Mouse (Mus musculus): ENCODE data around the gene Crip2. TPM values are rescaled to one million over a fixed set of nuclear protein-coding genes. Genes with fewer than 3 reads are reported as not detected.

Gene Crip2
- polyA plus RNA-seq, 1 experiment from 2014 or later, result 101 TPM

GRCm38 (mm10) chr12:113140616-113141411 is 778 bp downstream of the Crip2 start:
- ChIA-PET CTCF (interaction anchor here (0.9 to 2.0 kb wide), 2 partner anchors 10 to 21 kb away, joined by 4 to 5 read pairs; no protein-coding TSS in a partner anchor), POLR2A (interaction anchor here (1.0 to 1.3 kb wide), 2 partner anchors 10 to 15 kb away, joined by 4 read pairs; partner anchors contain the start of gene Tedc1)
- no peaks in the 10 kb centered on the region for H3K27me3 ChIP-seq
- TF ChIP-seq CTCF (IDR thresholded peaks at IDR 0.05), result no peak
- in situ Hi-C loops (cut with MboI; ENCODE audit: low pct_unique_long_range_greater_than_20kb), result no loop called here
- ATAC-seq (peak; percentile 33), DNase-seq (ENCODE audit: low read depth, low spot score) (no peak)

GRCm38 (mm10) chr12:113141531-113141973 is 1.5 kb downstream of the Crip2 start:
- in situ Hi-C loops (cut with MboI; ENCODE audit: low pct_unique_long_range_greater_than_20kb), result no loop called here
- ChIA-PET CTCF (interaction anchor here (0.9 to 2.0 kb wide), 3 partner anchors 9 to 22 kb away, joined by 3 to 5 read pairs (median 4); no protein-coding TSS in a partner anchor), POLR2A (interaction anchor here (1.3 kb wide), 1 partner anchor 14 kb away, joined by 4 read pairs; the partner anchor contains the start of gene Tedc1)
- DNase-seq (ENCODE audit: low read depth, low spot score) (no peak), ATAC-seq (no peak)
- H3K27me3 ChIP-seq, result no peaks in the 10 kb centered on the region
- no peak for TF ChIP-seq CTCF (IDR thresholded peaks at IDR 0.05)

DNA sequence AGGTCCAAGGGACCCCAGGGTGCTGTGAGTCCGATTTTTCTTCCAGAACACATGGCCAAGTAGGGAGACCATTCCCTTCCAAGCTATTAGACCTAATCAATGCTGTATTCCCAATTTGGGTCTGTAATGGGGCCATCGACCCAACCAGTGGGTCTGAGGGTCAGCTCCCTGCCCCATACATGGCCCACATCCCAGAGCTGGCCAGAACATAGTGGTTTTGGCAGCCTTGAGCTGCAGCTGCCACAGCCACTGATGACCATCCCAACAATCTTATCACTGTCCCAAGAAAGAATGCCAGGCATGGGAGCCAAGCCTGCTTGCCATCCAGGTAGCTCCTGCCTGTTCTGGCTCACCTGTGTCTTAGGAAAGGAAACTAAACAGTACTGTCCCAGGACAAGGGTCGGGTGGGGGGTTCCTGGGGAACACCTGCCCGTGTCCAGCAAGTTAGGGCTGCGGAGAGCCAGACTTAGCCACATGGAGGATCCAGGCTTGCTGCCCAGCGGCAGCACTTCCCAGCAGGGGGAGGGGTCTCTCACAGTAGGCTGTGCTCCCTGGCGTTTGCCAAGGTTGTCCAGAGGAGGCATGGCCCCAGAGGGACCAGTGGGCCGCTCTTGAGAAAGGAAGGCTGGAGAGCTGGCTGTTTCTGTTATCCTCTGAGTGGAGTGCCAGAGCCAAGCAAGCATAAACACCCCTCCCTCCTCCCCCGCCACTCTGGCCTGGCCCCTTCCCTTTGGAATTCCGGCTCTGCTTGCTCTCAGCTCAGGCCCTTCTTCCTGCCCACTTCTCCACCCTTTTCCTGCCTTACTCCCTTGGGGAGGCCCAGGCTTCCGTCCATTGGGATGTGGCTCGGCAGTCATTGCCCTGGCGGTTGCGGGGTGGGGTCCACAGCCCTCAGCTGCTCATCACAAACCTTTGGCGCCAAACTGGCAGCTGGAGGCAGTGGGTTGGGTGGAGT is 2.3 kb downstream of the Crip2 start:
- H3K27me3 ChIP-seq, result no peaks in the 10 kb centered on the region
- TF ChIP-seq CTCF (IDR thresholded peaks at IDR 0.05), result no peak
- ATAC-seq (peak; percentile 33), DNase-seq (ENCODE audit: low read depth, low spot score) (no peak)
- in situ Hi-C loops (cut with MboI; ENCODE audit: low pct_unique_long_range_greater_than_20kb), result no loop called here
- CTCF ChIA-PET, result interaction anchor here (1.0 to 2.0 kb wide), 2 partner anchors 9 to 13 kb away, joined by 3 to 5 read pairs; no protein-coding TSS in a partner anchor
- POLR2A ChIA-PET, result no interaction called here

DNA sequence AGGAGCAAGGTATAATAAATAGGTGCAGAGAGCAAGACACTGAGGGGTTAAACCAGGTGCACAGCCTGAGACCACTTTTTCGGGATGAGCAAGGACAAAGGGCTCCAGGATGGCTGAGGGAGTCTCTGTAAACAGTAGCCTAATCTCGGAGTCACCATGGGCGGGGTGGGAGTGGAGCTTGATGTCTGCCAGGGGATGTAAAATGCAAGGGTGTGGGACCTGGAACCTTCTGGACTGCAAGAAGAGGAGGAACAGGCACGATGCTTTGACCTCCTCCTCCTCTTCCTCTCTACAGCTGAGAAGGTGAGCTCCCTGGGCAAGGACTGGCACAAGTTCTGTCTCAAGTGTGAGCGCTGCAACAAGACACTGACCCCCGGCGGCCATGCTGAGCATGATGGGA is 3.1 kb downstream of the Crip2 start:
- ChIA-PET CTCF (no interaction called here), POLR2A (no interaction called here)
- in situ Hi-C loops (cut with MboI; ENCODE audit: low pct_unique_long_range_greater_than_20kb), result no loop called here
- no peak for DNase-seq (ENCODE audit: low read depth, low spot score)
- no peak for ATAC-seq
- no peak for TF ChIP-seq CTCF (IDR thresholded peaks at IDR 0.05)
- H3K27me3 ChIP-seq, result no peaks in the 10 kb centered on the region

DNA sequence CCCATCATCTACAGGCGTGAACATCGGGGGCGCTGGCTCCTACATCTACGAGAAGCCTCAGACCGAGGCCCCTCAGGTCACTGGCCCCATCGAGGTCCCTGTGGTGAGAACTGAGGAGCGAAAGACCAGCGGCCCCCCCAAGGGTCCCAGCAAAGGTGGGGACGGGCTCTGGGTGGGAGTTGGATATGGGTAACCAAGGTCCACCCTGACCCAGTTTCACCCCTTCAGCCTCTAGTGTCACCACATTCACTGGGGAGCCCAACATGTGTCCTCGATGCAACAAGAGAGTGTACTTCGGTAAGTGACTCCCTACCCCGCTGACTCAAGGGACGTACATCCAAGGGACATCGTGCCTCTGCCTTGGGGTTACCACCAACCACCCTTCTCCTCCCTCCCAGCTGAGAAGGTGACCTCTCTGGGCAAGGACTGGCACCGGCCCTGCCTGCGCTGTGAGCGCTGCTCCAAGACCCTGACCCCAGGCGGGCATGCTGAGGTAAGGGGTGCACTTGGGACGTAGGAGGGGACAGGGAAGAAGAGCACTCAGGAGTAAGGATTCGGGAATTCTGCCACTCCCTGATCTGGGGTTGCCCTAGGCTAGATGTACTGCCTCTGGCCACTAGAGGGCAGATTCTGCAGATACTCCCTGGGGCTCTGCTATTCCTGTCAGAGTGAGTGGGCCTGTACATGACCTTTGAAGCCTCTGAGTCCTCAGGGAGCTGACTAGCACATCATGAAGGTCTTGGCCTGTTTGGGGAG is 4.1 kb downstream of the Crip2 start:
- no peaks in the 10 kb centered on the region for H3K27me3 ChIP-seq
- POLR2A ChIA-PET, result no interaction called here
- TF ChIP-seq CTCF (IDR thresholded peaks at IDR 0.05), result no peak
- in situ Hi-C loops (cut with MboI; ENCODE audit: low pct_unique_long_range_greater_than_20kb), result no loop called here
- CTCF ChIA-PET, result interaction anchor here (0.9 to 2.8 kb wide), 6 partner anchors 10 to 152 kb away, joined by 3 to 19 read pairs (median 3); partner anchors contain the start of genes Brf1 and Tedc1
- ATAC-seq (no peak), DNase-seq (ENCODE audit: low read depth, low spot score) (no peak)

DNA sequence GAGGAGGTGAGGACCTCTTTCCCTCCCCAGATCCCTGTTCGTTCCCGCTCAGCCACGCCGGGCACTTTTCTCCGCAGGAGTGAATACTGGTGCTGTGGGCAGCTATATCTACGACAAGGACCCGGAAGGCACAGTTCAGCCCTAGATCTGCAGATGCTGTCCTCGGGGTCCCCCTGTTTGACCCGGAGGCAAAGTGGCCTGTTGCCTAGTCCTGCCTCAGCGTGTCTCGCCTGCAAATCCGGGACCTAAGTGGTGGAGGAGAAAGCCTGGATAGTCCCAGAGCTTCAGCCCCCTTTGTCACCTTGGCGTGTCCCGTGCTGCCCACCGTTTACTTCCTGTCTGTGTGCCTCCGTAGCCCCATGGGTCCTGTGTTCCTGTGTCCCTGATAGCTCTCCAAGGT is 4.8 kb downstream of the Crip2 start:
- no peak for DNase-seq (ENCODE audit: low read depth, low spot score)
- TF ChIP-seq CTCF (IDR thresholded peaks at IDR 0.05), result no peak
- in situ Hi-C loops (cut with MboI; ENCODE audit: low pct_unique_long_range_greater_than_20kb), result no loop called here
- H3K27me3 ChIP-seq, result no peaks in the 10 kb centered on the region
- no peak for ATAC-seq
- ChIA-PET POLR2A (no interaction called here), CTCF (interaction anchor here (0.9 to 2.8 kb wide), 6 partner anchors 11 to 153 kb away, joined by 3 to 19 read pairs (median 3); partner anchors contain the start of genes Brf1 and Tedc1)

- no peak for DNase-seq (ENCODE audit: low read depth, low spot score)
- ChIA-PET POLR2A (no interaction called here), CTCF (interaction anchor here (1.3 to 2.8 kb wide), 4 partner anchors 11 to 60 kb away, joined by 3 to 19 read pairs (median 4); partner anchors contain the start of gene Tedc1)
- no peak for ATAC-seq
- no peak for TF ChIP-seq CTCF (IDR thresholded peaks at IDR 0.05)
- in situ Hi-C loops (cut with MboI; ENCODE audit: low pct_unique_long_range_greater_than_20kb), result no loop called here
- no peaks in the 10 kb centered on the region for H3K27me3 ChIP-seq
Measured at GRCm38 (mm10) chr12:113145591-113145990, 5.6 kb downstream of the Crip2 start.

GRCm38 (mm10) chr12:113146112-113147057 is 6.3 kb downstream of the Crip2 start, which contains the start of gene Crip1:
Gene Crip1, plus strand, starts transcription at chr12:113146316.
- no peak for TF ChIP-seq CTCF (IDR thresholded peaks at IDR 0.05)
- no peaks in the 10 kb centered on the region for H3K27me3 ChIP-seq
- POLR2A ChIA-PET, result no interaction called here
- CTCF ChIA-PET, result interaction anchor here (1.5 to 2.8 kb wide), 2 partner anchors 10 to 18 kb away, joined by 3 to 19 read pairs; partner anchors contain the start of gene Tedc1
- ATAC-seq, result no peak
- no peak for DNase-seq (ENCODE audit: low read depth, low spot score)
- in situ Hi-C loops (cut with MboI; ENCODE audit: low pct_unique_long_range_greater_than_20kb), result no loop called here

- no peak for TF ChIP-seq CTCF (IDR thresholded peaks at IDR 0.05)
- ATAC-seq (no peak), DNase-seq (ENCODE audit: low read depth, low spot score) (no peak)
- POLR2A ChIA-PET, result no interaction called here
- H3K27me3 ChIP-seq, result no peaks in the 10 kb centered on the region
- CTCF ChIA-PET, result no interaction called here
- in situ Hi-C loops (cut with MboI; ENCODE audit: low pct_unique_long_range_greater_than_20kb), result no loop called here
Measured at GRCm38 (mm10) chr12:113147481-113147880, 7.4 kb downstream of the Crip2 start.
